In the genomic region with DNA sequence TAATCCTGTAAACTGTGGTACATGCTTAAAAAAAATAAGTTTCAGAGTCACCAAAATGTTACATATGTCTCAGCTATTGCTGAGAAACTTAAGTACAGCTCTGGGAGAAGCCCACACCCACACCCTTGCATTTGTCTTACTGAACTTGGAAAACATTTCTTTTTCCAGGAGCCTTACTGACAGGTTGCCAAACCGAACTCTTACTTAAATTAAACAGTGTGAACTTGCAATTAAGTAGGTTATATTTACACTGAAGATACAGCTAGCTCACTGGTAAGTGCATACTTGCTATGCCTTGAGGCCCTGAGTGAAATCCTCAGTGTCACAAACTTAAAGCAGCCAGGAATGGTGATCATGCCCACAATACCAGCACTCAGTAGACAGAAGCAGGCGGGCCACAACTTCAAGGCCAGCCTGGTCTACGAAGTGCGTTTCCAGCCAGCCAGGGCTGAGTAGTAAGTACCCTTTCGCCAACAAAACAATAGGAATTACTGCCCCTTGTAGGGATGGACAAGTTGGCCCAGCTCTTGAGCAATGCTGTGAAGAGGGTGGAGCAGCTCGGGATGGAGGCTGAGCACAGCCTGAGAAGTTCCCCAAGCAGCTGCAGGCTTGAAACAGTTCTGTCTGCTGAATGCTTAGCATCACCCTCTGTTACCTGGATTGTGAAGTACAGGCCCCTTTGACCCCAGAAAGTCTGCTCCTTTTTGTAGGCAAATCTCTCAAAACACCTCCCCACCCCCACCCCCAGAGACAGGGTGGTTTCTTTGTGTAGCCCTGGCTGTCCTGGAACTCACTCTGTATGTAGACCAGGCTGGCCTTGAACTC, we compare ENCODE assay signal across 7 mouse cellular contexts. TPM values are rescaled to one million over a fixed set of nuclear protein-coding genes. Genes with fewer than 3 reads are reported as not detected.
DNase-seq lines count a peak whose midpoint lies in the region; ATAC-seq and TF ChIP-seq lines count a peak whose summit lies in the region.

No protein-coding gene starts in this region.

- TF ChIP-seq CTCF in stomach, postnatal 0 days (IDR thresholded peaks at IDR 0.05; ENCODE audit: low read depth): no peak

- no peaks in the 10 kb centered on the region for H3K9me3 ChIP-seq in megakaryocyte, embryonic 14.5 days
- no peaks in the 10 kb centered on the region for H3K9me3 ChIP-seq in forebrain, embryonic 11.5 days (ENCODE audit: control insufficient read depth, low read length)
- no peaks in the 10 kb centered on the region for H3K9me3 ChIP-seq in limb, embryonic 14.5 days (ENCODE audit: control insufficient read depth, low read length)
- no peaks in the 10 kb centered on the region for H3K9me3 ChIP-seq in stomach, postnatal 0 days (ENCODE audit: control insufficient read depth, low read length)

- ATAC-seq in megakaryocyte, adult 5-6 weeks (ENCODE audit: poor library complexity, severe bottlenecking): no peak
- ATAC-seq in forebrain, embryonic 11.5 days (replicated peaks; ENCODE audit: low FRiP score): no peak
- ATAC-seq in limb, embryonic 14.5 days (ENCODE audit: low FRiP score, low read depth): no peak
- no peak for ATAC-seq in stomach, postnatal 0 days (ENCODE audit: low FRiP score, low TSS enrichment)

- no peaks in the 10 kb centered on the region for H3K27me3 ChIP-seq in megakaryocyte, embryonic 14.5 days (replicated peaks)
- H3K27me3 ChIP-seq in forebrain, embryonic 11.5 days (ENCODE audit: control insufficient read depth, insufficient read depth, low read length): no peaks in the 10 kb centered on the region
- H3K27me3 ChIP-seq in limb, embryonic 14.5 days (ENCODE audit: control insufficient read depth, insufficient read depth, low read length): no peaks in the 10 kb centered on the region
- H3K27me3 ChIP-seq in stomach, postnatal 0 days (ENCODE audit: control insufficient read depth, insufficient read depth, low read length): no peaks in the 10 kb centered on the region

- H3K4me1 ChIP-seq in megakaryocyte, embryonic 14.5 days: peaks cover 86% of the 10 kb centered on the region
- peaks cover 5% of the 10 kb centered on the region; the same call in 1 of the 2 replicates for H3K4me1 ChIP-seq in forebrain, embryonic 11.5 days (replicated peaks; ENCODE audit: control insufficient read depth, insufficient read depth, low read length)
- peaks cover 22% of the 10 kb centered on the region for H3K4me1 ChIP-seq in limb, embryonic 14.5 days (ENCODE audit: control insufficient read depth, insufficient read depth, low read length)
- H3K4me1 ChIP-seq in stomach, postnatal 0 days (replicated peaks; ENCODE audit: control insufficient read depth, insufficient read depth): no peaks in the 10 kb centered on the region

- no peak overlapping the region for H3K4me2 ChIP-seq in forebrain, embryonic 11.5 days (ENCODE audit: low read depth, low read length, severe bottlenecking)
- peak overlapping the region; percentile 39; the same call in 1 of the 2 replicates for H3K4me2 ChIP-seq in limb, embryonic 14.5 days (replicated peaks; ENCODE audit: low read depth, low read length, severe bottlenecking)
- no peak overlapping the region for H3K4me2 ChIP-seq in stomach, postnatal 0 days (replicated peaks; ENCODE audit: low read depth)

- no peak for DNase-seq in forebrain, embryonic 11.5 days (ENCODE audit: low spot score)
- DNase-seq in limb, embryonic 14.5 days (ENCODE audit: low spot score): no peak
- no peak for DNase-seq in stomach, postnatal 0 days (ENCODE audit: low spot score)
- no peak for DNase-seq in spleen, postnatal 14 days (ENCODE audit: low spot score in 2 of 2)
- DNase-seq in kidney, adult 11 months: no peak

- H3K27ac ChIP-seq in forebrain, embryonic 11.5 days (ENCODE audit: low read depth, low read length): peak overlapping the region; percentile 86
- peak overlapping the region; percentile 90 for H3K27ac ChIP-seq in limb, embryonic 14.5 days (replicated peaks; ENCODE audit: low read depth, low read length)
- peak overlapping the region; percentile 97 for H3K27ac ChIP-seq in stomach, postnatal 0 days (replicated peaks)

- H3K4me3 ChIP-seq in megakaryocyte, embryonic 14.5 days (replicated peaks): peak overlapping the region; percentile 65
- H3K4me3 ChIP-seq in forebrain, embryonic 11.5 days (ENCODE audit: low read depth, low read length): no peak overlapping the region
- no peak overlapping the region; the same call in 1 of the 2 replicates for H3K4me3 ChIP-seq in limb, embryonic 14.5 days (replicated peaks; ENCODE audit: low read length)
- no peak overlapping the region for H3K4me3 ChIP-seq in stomach, postnatal 0 days (ENCODE audit: low read depth, low read length)

- no peak for TF ChIP-seq POLR2A in limb, embryonic 14.5 days (IDR thresholded peaks at IDR 0.05; ENCODE audit: borderline replicate concordance, extremely low read depth, insufficient read depth, insufficient read length)

- TF ChIP-seq EP300 in stomach, postnatal 0 days (optimal IDR thresholded peaks at IDR 0.05): no peak

- no peak overlapping the region for H3K9ac ChIP-seq in forebrain, embryonic 11.5 days (ENCODE audit: low read length)
- H3K9ac ChIP-seq in limb, embryonic 14.5 days (ENCODE audit: low read depth, low read length, severe bottlenecking): no peak overlapping the region
- H3K9ac ChIP-seq in stomach, postnatal 0 days (ENCODE audit: low read length): no peak overlapping the region

- 47% methylated on average over 6 of the region's 6 CpGs for WGBS in forebrain, embryonic 11.5 days
- 42% methylated on average over 6 of the region's 6 CpGs for WGBS in limb, embryonic 14.5 days
- WGBS in stomach, postnatal 0 days: 33% methylated on average over 6 of the region's 6 CpGs

- no peaks in the 10 kb centered on the region for H3K36me3 ChIP-seq in megakaryocyte, embryonic 14.5 days (replicated peaks; ENCODE audit: low read length)
- H3K36me3 ChIP-seq in forebrain, embryonic 11.5 days (ENCODE audit: control insufficient read depth, insufficient read depth, low read length): no peaks in the 10 kb centered on the region
- H3K36me3 ChIP-seq in limb, embryonic 14.5 days (ENCODE audit: control insufficient read depth, insufficient read depth, low read length): no peaks in the 10 kb centered on the region
- no peaks in the 10 kb centered on the region for H3K36me3 ChIP-seq in stomach, postnatal 0 days (ENCODE audit: control insufficient read depth, insufficient read depth, low read length)

RNA-seq across cellular contexts. Expression of gene Tmem107, which starts 3.6 kb away (rescaled TPM):
- 40.2 and 62.0 TPM in 2 replicates for polyA plus RNA-seq in megakaryocyte, embryonic 14.5 days (2012; ENCODE audit: insufficient read depth, low replicate concordance)
- 13.2 and 15.7 TPM in 2 replicates for total RNA-seq in megakaryocyte, adult 5-6 weeks (2015)
- 11.4 and 26.6 TPM in 2 replicates for total RNA-seq in megakaryocyte, adult 5-6 weeks (2017)
- polyA plus RNA-seq in forebrain, embryonic 11.5 days (2014; fragmentation: Nextera tagmentation; extraction: Ambion mirVana): 60.3 and 60.6 TPM in 2 replicates
- polyA plus RNA-seq in limb, embryonic 14.5 days (2012; rRNA removed): 47.8 and 71.0 TPM in 2 replicates
- 54.4 and 55.2 TPM in 2 replicates for polyA plus RNA-seq in limb, embryonic 14.5 days (2014; fragmentation: Nextera tagmentation; extraction: Ambion mirVana)
- 28.4 and 30.8 TPM in 2 replicates for polyA plus RNA-seq in stomach, postnatal 0 days (2015; fragmentation: Nextera tagmentation; extraction: Ambion mirVana)

RNA-seq across cellular contexts. Expression of gene Vamp2, which starts 14.1 kb away (rescaled TPM):
- 61.5 and 159 TPM in 2 replicates for polyA plus RNA-seq in megakaryocyte, embryonic 14.5 days (2012; ENCODE audit: insufficient read depth, low replicate concordance)
- total RNA-seq in megakaryocyte, adult 5-6 weeks (2015): 53.9 and 66.6 TPM in 2 replicates
- 11.2 and 21.8 TPM in 2 replicates for total RNA-seq in megakaryocyte, adult 5-6 weeks (2017)
- polyA plus RNA-seq in forebrain, embryonic 11.5 days (2014; fragmentation: Nextera tagmentation; extraction: Ambion mirVana): 95.9 and 98.4 TPM in 2 replicates
- polyA plus RNA-seq in limb, embryonic 14.5 days (2012; rRNA removed): 199 and 224 TPM in 2 replicates
- polyA plus RNA-seq in limb, embryonic 14.5 days (2014; fragmentation: Nextera tagmentation; extraction: Ambion mirVana): 89.8 and 98.1 TPM in 2 replicates
- 43.0 and 53.7 TPM in 2 replicates for polyA plus RNA-seq in stomach, postnatal 0 days (2015; fragmentation: Nextera tagmentation; extraction: Ambion mirVana)

RNA-seq across cellular contexts. Expression of gene Borcs6, which starts 14.6 kb away (rescaled TPM):
- 60.9 and 88.1 TPM in 2 replicates for polyA plus RNA-seq in megakaryocyte, embryonic 14.5 days (2012; ENCODE audit: insufficient read depth, low replicate concordance)
- 18.8 and 20.5 TPM in 2 replicates for total RNA-seq in megakaryocyte, adult 5-6 weeks (2015)
- 17.7 and 20.2 TPM in 2 replicates for total RNA-seq in megakaryocyte, adult 5-6 weeks (2017)
- polyA plus RNA-seq in forebrain, embryonic 11.5 days (2014; fragmentation: Nextera tagmentation; extraction: Ambion mirVana): 7.9 and 9.2 TPM in 2 replicates
- 15.2 and 15.6 TPM in 2 replicates for polyA plus RNA-seq in limb, embryonic 14.5 days (2012; rRNA removed)
- polyA plus RNA-seq in limb, embryonic 14.5 days (2014; fragmentation: Nextera tagmentation; extraction: Ambion mirVana): 12.3 and 13.9 TPM in 2 replicates
- polyA plus RNA-seq in stomach, postnatal 0 days (2015; fragmentation: Nextera tagmentation; extraction: Ambion mirVana): 14.6 and 16.7 TPM in 2 replicates

RNA-seq across cellular contexts. Expression of gene Per1, which starts 20.9 kb away (rescaled TPM):
- polyA plus RNA-seq in megakaryocyte, embryonic 14.5 days (2012; ENCODE audit: insufficient read depth, low replicate concordance): 42.3 and 83.5 TPM in 2 replicates
- total RNA-seq in megakaryocyte, adult 5-6 weeks (2015): 6.7 and 12.5 TPM in 2 replicates
- total RNA-seq in megakaryocyte, adult 5-6 weeks (2017): 7.9 and 8.5 TPM in 2 replicates
- polyA plus RNA-seq in forebrain, embryonic 11.5 days (2014; fragmentation: Nextera tagmentation; extraction: Ambion mirVana): 8.2 and 10.0 TPM in 2 replicates
- polyA plus RNA-seq in limb, embryonic 14.5 days (2012; rRNA removed): 19.3 and 25.4 TPM in 2 replicates
- polyA plus RNA-seq in limb, embryonic 14.5 days (2014; fragmentation: Nextera tagmentation; extraction: Ambion mirVana): 16.0 and 22.5 TPM in 2 replicates
- polyA plus RNA-seq in stomach, postnatal 0 days (2015; fragmentation: Nextera tagmentation; extraction: Ambion mirVana): 7.7 and 13.1 TPM in 2 replicates

RNA-seq across cellular contexts. Expression of gene Aurkb, which starts 28.7 kb away (rescaled TPM):
- 41.3 and 65.2 TPM in 2 replicates for polyA plus RNA-seq in megakaryocyte, embryonic 14.5 days (2012; ENCODE audit: insufficient read depth, low replicate concordance)
- total RNA-seq in megakaryocyte, adult 5-6 weeks (2015): 105 and 116 TPM in 2 replicates
- total RNA-seq in megakaryocyte, adult 5-6 weeks (2017): 116 and 125 TPM in 2 replicates
- polyA plus RNA-seq in forebrain, embryonic 11.5 days (2014; fragmentation: Nextera tagmentation; extraction: Ambion mirVana): 199 and 209 TPM in 2 replicates
- 124 and 144 TPM in 2 replicates for polyA plus RNA-seq in limb, embryonic 14.5 days (2012; rRNA removed)
- polyA plus RNA-seq in limb, embryonic 14.5 days (2014; fragmentation: Nextera tagmentation; extraction: Ambion mirVana): 109 and 116 TPM in 2 replicates
- polyA plus RNA-seq in stomach, postnatal 0 days (2015; fragmentation: Nextera tagmentation; extraction: Ambion mirVana): 24.7 and 34.0 TPM in 2 replicates
